Mouse (Mus musculus) ovary, postnatal 10 days (tissue): ENCODE results near the gene Olfr1100.

ENCODE experiments used
- DNase-seq: peaks from one replicate; pipeline ENCODE4 v3.0.0; 2022; ENCODE audit warnings: low spot score

Gene Olfr1100

GRCm38 (mm10) chr2:86979854-86980253 is at the start of gene Olfr1100:
TSS of gene Olfr1100 (minus strand) at chr2:86979954.
- DNase-seq: no peak

- DNase-seq: no peak
Observed at GRCm38 (mm10) chr2:87026980-87027379, 47.2 kb upstream of the Olfr1100 start, which contains the start of gene Olfr1104. TSS of gene Olfr1104 (minus strand) at chr2:87027080.

- no peak for DNase-seq
Observed at GRCm38 (mm10) chr2:86998098-86998497, 18.3 kb upstream of the Olfr1100 start, which contains the start of gene Olfr1102. TSS of gene Olfr1102 (plus strand) at chr2:86998398.

GRCm38 (mm10) chr2:86991121-86991520 is 11.4 kb upstream of the Olfr1100 start, which contains the start of gene Olfr1101:
TSS of gene Olfr1101 (minus strand) at chr2:86991221.
- no peak for DNase-seq

- no peak for DNase-seq
Observed at GRCm38 (mm10) chr2:86960593-86960992, 19.2 kb downstream of the Olfr1100 start, which contains the start of gene Olfr1099. TSS of gene Olfr1099 (minus strand) at chr2:86960693.

GRCm38 (mm10) chr2:86926557-86926956 is 53.2 kb downstream of the Olfr1100 start:
- DNase-seq: no peak
